ENCODE assay signal across 7 mouse cellular contexts in genomic region chr13:46043016-46043415, GRCm38 (mm10).
DNase-seq lines count a peak whose midpoint lies in the region; ATAC-seq and TF ChIP-seq lines count a peak whose summit lies in the region.

No protein-coding gene starts in this region.

- TF ChIP-seq CTCF in stomach, postnatal 0 days (IDR thresholded peaks at IDR 0.05; ENCODE audit: low read depth): no peak

- peak; percentile 40 for DNase-seq in left cerebral cortex, adult 11 months (ENCODE audit: low spot score)
- no peak for DNase-seq in left cerebral cortex, postnatal 10 days (ENCODE audit: extremely low spot score in 1 of 2, low spot score in 2 of 2)
- DNase-seq in ZHBTc4 (ENCODE audit: low read depth, low spot score): peak; percentile 33
- DNase-seq in stomach, postnatal 0 days (ENCODE audit: low spot score): no peak
- DNase-seq in urinary bladder, postnatal 4 days (ENCODE audit: low spot score in 2 of 2): no peak

- no peak overlapping the region for H3K27ac ChIP-seq in heart, embryonic 16.5 days (ENCODE audit: low read length)
- H3K27ac ChIP-seq in liver, embryonic 16.5 days (ENCODE audit: low read length): no peak overlapping the region
- H3K27ac ChIP-seq in stomach, postnatal 0 days (replicated peaks): no peak overlapping the region

- TF ChIP-seq EP300 in stomach, postnatal 0 days (optimal IDR thresholded peaks at IDR 0.05): no peak

- no peaks in the 10 kb centered on the region for H3K27me3 ChIP-seq in heart, embryonic 16.5 days (ENCODE audit: control insufficient read depth, insufficient read depth, low read length)
- no peaks in the 10 kb centered on the region for H3K27me3 ChIP-seq in liver, embryonic 16.5 days (ENCODE audit: control insufficient read depth, insufficient read depth, low read depth, low read length)
- no peaks in the 10 kb centered on the region for H3K27me3 ChIP-seq in stomach, postnatal 0 days (ENCODE audit: control insufficient read depth, insufficient read depth, low read length)

- no peaks in the 10 kb centered on the region for H3K36me3 ChIP-seq in heart, embryonic 16.5 days (ENCODE audit: control insufficient read depth, insufficient read depth)
- no peaks in the 10 kb centered on the region for H3K36me3 ChIP-seq in liver, embryonic 16.5 days (ENCODE audit: control insufficient read depth, insufficient read depth)
- no peaks in the 10 kb centered on the region for H3K36me3 ChIP-seq in stomach, postnatal 0 days (ENCODE audit: control insufficient read depth, insufficient read depth, low read length)

- WGBS in heart, embryonic 16.5 days: 46% methylated on average over 10 of the region's 10 CpGs
- 23% methylated on average over 10 of the region's 10 CpGs for WGBS in liver, embryonic 16.5 days (ENCODE audit: insufficient replicate concordance)
- 56% methylated on average over 10 of the region's 10 CpGs for WGBS in stomach, postnatal 0 days

- no peaks in the 10 kb centered on the region for H3K9me3 ChIP-seq in heart, embryonic 16.5 days (replicated peaks; ENCODE audit: control insufficient read depth, low read length)
- no peaks in the 10 kb centered on the region for H3K9me3 ChIP-seq in liver, embryonic 16.5 days (replicated peaks; ENCODE audit: control insufficient read depth, low read length)
- H3K9me3 ChIP-seq in stomach, postnatal 0 days (ENCODE audit: control insufficient read depth, low read length): no peaks in the 10 kb centered on the region

- H3K4me3 ChIP-seq in heart, embryonic 16.5 days (ENCODE audit: low read length): peak overlapping the region; percentile 15; the same call in 1 of the 2 replicates
- H3K4me3 ChIP-seq in liver, embryonic 16.5 days (ENCODE audit: low read depth, low read length): no peak overlapping the region
- H3K4me3 ChIP-seq in stomach, postnatal 0 days (ENCODE audit: low read depth, low read length): no peak overlapping the region

- 0 out of 2 replicates have a peak, but pooled peaks cover 2% of the 10 kb centered on the region for H3K4me1 ChIP-seq in heart, embryonic 16.5 days (ENCODE audit: control insufficient read depth, insufficient read depth, low read length)
- H3K4me1 ChIP-seq in liver, embryonic 16.5 days (ENCODE audit: control insufficient read depth, low read depth, low read length): no peaks in the 10 kb centered on the region
- H3K4me1 ChIP-seq in stomach, postnatal 0 days (replicated peaks; ENCODE audit: control insufficient read depth, insufficient read depth): no peaks in the 10 kb centered on the region

- intact Hi-C loops in left cerebral cortex, postnatal 10 days (cut with DNase I): no loop called here

- no peak overlapping the region for H3K9ac ChIP-seq in heart, embryonic 16.5 days (ENCODE audit: low read length)
- no peak overlapping the region for H3K9ac ChIP-seq in liver, embryonic 16.5 days (ENCODE audit: low read depth, low read length)
- H3K9ac ChIP-seq in stomach, postnatal 0 days (ENCODE audit: low read length): no peak overlapping the region

- H3K4me2 ChIP-seq in heart, embryonic 16.5 days (ENCODE audit: low read depth, low read length): peak overlapping the region; percentile 42
- peak overlapping the region; percentile 4; the same call in 1 of the 2 replicates for H3K4me2 ChIP-seq in liver, embryonic 16.5 days (ENCODE audit: low read depth, low read length)
- H3K4me2 ChIP-seq in stomach, postnatal 0 days (replicated peaks; ENCODE audit: low read depth): peak overlapping the region; percentile 12; the same call in 1 of the 2 replicates

- ATAC-seq in heart, embryonic 16.5 days (replicated peaks; ENCODE audit: extremely low read depth, insufficient read depth, low FRiP score): no peak
- no peak for ATAC-seq in liver, embryonic 16.5 days (ENCODE audit: low read depth)
- ATAC-seq in stomach, postnatal 0 days (ENCODE audit: low FRiP score, low TSS enrichment): no peak; the same call in 1 of the 2 replicates

Comparison
In these comparisons a context has a peak if more than half of its experiments do, and no peak if none do; other contexts are left out.
1. DNase-seq: peak in left cerebral cortex, adult 11 months (single experiment) and ZHBTc4 (single experiment); none in left cerebral cortex, postnatal 10 days (0 of 2), stomach, postnatal 0 days (single experiment) and urinary bladder, postnatal 4 days (0 of 2).
2. Peak in every context shown above with its lines, with median percentiles within 50 percentile points of each other: H3K4me2 ChIP-seq.